Mouse (Mus musculus): ENCODE data around the gene Thegl. TPM values are rescaled to one million over a fixed set of nuclear protein-coding genes. Genes with fewer than 3 reads are reported as not detected.
A peak's percentile ranks its signal among the peaks of the same experiment; 100 is the strongest.
"Not testable (repeated sequence)": the region's sequence is repeated elsewhere in the genome, so short reads cannot be mapped to it uniquely, and the experiment has no call there.

The Thegl gene
- not detected for total RNA-seq (2021)
- long read RNA-seq, experiment 1: 0 reads
- long read RNA-seq, experiment 2: 0 reads

DNA sequence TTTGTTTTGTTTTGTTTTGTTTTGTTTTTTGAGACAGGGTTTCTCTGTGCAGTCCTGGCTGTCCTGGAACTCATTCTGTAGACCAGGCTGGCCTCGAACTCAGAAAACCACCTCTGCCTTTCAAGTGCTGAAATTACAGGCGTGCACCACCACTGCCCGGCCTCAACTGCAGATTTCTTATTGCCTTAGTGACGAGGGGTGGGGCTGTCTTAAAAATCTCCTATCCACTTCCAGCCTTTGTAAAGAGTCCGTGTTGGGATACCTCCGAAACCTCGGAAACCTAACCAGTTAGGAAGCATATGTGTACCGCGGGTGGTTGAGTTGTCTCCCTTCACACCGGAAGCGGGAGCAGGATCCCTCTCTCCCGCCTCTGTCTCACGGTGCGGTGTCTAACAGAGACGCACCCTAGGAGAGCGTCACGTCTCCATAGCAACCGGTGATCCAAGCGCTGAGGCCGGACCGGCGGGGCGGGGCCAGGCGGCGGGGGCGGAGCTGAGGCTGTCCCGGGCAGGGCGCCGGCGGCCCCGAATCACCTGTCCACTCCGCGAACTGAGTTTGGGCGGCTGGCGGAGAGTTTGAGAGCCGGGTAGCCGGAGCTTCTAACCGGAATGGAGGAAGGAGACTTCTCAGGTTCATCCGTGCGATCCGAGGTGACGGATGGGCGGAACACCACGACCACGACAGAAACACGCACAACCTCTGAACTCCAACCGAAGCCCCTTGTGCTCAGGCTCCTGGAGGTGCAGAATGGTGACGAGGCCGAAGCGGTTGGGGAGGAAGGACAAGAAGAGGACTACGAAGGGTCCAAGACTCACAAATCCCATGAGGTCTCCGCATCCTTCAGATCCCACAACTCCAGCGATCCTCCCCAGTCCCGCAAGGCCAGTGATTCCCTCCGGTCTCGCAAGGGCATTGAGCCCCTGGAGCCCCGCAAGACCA is at the start of gene Thegl:
Thegl (plus strand) TSS at position 480 of the 939 bp plus-strand sequence.
- peak; percentile 80 to 81 for DNase-seq (ENCODE audit: low spot score in 2 of 2)

DNA sequence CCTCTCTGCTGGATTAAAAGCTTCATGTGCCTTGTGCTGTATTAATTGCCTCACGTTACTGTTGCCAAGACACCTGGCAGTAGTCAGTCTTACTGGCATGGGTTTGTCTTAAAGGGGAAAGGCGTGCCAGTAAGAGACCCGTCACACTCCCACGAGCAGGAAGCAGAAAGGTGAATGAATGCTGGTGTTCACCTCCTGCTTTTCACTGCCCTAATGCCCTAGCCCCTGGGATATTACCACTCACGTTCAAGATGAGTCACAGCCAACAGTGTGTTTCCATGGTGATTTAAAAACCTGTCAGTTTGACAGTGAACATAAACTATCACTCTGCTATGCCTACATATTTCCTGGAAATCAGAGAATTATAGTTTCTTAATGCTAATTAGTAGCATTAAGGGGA is 46.6 kb upstream of the Thegl start:
- no peak for DNase-seq (ENCODE audit: low spot score in 2 of 2)

DNA sequence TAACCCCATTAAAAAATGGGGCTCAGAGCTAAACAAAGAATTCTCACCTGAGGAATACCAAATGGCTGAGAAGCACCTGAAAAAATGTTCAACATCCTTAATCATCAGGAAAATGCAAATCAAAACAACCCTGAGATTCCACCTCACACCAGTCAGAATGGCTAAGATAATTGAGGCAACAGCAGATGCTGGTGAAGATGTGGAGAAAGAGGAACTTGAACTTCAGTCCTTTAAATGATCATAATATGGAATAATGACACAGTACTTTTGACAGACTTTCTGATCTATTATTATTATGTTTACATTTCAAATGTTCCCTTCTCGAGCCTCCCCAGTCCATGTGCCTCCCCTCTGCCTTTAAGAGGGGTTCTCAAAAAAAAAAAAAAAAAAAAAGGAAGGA is 44.7 kb upstream of the Thegl start:
- DNase-seq (ENCODE audit: low spot score in 2 of 2): not testable (repeated sequence)

DNA sequence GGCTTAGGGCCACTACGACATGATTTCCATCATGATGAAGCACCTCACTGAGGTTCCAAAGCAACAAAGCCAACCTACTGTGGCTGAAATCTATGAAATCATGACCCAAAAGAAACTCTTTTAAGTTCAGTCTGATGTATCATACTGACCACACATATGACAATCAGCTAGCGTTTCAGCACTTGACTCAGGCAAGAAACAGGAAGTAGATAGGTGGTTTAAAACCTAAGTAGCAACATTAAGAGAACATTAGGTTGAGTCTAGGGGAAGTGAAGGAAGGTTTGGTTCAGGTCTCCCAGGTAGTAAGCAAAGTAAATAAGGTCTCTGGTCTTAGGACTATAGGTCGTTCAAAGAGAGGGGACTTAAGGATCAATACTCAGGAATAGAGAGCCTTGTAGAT is 42.3 kb upstream of the Thegl start:
- no peak for DNase-seq (ENCODE audit: low spot score in 2 of 2)

DNA sequence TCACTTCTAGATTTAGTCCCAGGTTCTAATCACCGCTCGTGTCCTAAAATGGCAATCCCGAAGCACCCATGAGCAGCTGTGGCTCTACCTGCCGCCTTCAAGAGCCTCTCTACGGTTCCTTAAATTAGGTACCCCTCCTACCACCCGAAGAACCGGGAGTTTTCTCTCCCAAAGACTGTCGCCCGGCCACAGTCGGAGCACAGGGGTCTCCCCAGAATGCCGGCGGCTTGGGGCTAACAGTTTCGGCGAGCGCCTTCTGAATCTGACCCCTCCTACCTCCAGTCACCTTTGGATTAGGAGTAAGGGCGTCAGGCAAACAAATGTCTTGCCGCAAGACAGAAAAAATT is 41.6 kb upstream of the Thegl start:
- DNase-seq (ENCODE audit: low spot score in 2 of 2): no peak

DNA sequence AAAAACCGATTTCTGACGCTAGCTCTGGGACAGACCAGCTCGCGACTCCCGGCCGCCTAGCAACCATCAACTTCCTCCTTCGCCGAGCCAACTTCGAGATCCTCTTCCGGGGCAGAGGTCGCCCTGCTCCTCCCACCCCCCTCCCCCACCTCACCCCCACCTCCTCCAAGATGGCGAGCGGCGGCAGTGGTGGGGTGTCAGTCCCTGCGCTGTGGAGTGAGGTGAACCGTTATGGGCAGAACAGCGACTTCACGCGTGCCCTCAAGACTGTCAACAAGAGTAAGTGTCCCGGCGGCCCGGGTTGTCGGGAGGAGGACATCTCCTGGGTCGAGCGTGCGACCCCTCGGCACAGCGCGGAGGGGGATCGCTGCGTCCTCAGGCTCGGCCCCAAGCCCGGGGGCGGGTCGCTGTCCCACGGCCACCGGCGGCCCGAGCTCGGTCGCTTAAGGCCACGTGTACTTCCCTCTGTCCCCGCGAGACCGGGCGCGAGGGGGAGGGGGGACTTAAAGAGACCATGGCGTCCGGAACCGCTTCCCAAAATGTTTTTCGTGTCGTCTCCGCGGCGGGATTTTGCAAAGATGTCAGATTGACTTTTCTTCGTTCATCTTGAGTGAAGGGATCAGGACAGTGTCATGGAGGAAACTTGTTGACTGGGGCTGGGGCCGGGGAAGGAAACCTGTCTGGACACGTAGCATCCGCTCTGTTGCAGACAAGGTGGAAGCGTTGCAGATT is 41.1 kb upstream of the Thegl start, which contains the start of gene Srp72:
Srp72 (plus strand) TSS at position 130 of the 732 bp plus-strand sequence.
- peak; percentile 79 to 82 for DNase-seq (ENCODE audit: low spot score in 2 of 2)

DNA sequence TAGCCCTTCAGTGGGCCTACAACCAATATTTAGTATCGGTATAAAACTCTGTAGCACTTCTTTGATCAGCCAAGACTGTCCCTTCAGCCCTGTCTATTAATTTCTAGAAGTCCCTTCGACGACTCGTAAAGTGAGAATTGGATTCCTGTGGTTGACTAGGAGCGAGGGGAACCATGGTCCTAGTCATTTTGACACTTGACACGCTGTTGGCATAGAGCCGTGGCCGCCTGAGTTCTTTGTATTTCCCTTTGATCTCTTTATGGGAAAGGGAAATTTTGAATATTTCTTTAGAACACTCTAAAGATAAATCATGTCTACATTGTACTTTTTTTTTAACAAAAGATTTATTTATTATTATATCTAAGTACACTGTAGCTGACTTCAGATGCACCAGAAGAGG is 40.1 kb upstream of the Thegl start:
- no peak for DNase-seq (ENCODE audit: low spot score in 2 of 2)

DNA sequence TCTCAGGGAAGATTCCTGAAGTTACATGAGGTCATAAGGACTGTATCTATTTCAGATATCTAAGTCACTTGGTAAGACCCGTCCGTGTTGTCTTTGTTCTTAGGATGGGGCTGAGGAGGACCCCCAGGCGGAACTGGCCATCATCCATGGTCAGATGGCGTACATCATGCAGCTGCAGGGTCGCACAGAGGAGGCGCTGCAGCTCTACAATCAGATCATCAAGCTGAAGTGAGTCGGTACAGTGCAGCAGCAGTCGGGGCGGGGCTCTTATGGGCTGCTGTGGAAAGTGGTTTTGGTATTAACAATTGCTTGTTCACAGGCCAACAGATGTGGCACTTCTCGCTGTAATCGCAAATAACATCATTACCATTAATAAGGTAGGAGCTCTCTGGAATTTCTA is 31.8 kb upstream of the Thegl start:
- no peak for DNase-seq (ENCODE audit: low spot score in 2 of 2)

DNA sequence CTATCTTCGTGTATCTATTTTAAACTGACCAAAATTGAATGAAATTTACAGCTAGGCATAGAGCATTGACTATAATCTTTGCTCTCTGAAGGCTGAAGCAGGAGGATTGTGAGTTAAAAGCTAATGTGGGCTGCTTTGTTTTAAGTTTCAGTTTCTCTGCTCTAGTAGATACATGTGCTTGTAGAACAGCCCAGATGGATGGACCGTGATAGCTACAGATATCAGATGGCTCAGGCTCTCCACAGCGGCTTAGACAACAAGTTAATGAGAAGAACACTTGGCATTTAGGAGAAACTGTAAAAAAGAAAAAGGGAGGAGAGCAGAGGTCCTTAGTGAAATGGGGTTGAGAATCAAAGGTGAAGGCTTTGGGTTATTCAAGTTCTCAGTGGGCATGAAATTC is 25.0 kb upstream of the Thegl start:
- no peak for DNase-seq (ENCODE audit: low spot score in 2 of 2)

DNA sequence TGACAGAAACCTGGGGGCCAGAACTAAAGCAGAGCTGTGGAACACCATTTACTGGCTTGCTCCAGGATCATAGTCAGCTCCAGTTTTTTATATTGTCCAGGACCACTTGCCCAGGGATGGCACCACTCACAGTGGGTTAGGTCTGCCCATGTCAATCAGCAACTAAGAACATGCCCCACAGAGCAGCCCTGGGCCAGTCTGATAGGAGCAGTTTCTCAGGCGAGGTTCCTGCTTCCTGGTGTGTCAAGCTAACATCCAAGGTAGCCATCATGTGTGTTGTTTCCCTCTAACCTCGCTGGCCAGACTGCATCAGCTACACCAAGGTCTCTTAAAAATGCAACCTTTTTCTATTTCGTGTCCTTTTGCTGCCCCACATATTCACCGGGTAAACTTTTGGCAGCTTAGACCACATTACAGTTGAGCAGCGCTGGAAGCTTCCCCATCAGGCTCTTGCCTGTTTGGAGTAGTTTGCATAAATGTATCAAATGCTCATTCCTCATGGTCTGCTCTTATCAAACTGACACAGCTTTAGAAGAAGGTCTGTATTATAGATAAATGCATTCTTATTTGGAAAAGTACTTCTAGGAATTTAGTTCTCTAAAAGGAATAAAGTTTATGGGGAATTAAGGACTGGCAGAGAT is 22.5 kb upstream of the Thegl start:
- DNase-seq (ENCODE audit: low spot score in 2 of 2): no peak

DNA sequence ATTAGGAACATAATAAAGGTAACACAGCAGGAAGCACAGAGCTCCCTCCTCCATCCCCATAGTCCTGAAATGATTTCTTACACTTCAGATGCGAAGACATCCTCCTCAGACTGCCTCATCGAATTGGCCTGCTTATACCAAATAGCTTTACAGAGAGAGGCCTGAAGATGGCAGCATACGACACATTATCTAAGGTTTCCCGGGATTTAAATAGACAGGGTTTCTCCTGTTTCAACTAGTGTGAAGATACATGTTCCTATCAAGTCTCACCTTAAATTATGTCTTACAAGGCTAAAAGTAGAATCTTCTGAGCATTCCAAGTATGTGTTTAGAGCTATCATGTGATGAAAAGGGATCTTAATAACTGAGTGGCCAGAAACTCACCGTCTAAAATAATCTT is 17.4 kb upstream of the Thegl start:
- no peak for DNase-seq (ENCODE audit: low spot score in 2 of 2)

DNA sequence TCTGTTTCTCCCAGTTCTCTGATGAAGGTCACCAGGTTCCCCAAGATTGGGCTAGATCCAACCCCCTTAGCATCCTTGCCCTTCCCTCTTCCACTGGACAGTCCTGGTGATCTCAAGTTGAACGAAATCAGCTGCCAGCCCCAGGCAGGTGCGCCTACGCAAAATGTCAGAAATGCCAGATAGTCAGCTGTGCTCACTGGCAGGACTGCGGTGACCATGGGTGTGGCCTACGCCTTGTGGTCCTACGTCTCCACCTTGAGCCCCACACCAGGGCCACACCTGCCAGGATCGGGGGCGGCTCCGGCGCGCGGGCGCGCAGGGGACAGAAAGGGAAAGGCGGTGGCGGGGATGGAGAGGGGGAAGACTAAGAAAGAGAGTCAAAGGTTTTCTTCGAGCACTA is 14.6 kb upstream of the Thegl start:
- DNase-seq (ENCODE audit: low spot score in 2 of 2): no peak

DNA sequence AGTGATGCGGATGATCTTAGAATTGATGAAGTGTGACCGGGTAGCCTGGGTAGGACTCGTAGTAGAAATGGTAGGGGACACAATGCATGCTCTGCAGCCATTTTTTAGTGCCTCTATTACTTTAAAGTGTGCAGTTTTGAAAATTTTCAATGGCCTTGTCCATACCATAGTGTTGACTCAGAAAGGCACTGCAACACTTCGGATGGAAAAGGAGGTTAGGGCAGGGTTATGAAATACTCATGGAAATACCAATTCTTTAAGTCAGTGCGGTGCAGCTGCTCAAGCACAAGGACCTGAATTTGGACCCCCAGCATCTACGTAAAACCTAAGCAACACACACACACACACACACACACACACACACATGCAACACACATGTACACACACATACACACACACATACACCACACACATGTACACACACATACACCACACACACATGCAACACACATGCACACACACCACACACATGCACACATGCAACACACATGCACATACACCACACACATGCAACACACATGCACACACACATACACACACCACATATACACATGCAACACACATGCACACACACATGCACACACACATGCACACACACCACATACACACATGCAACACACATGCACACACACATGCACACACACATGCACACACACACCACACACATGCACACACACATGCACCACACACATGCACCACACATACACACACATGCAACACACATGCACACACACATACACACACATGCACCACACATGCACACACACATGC is 11.6 kb upstream of the Thegl start, which contains the start of gene Arl9:
Arl9 (plus strand) TSS at position 5 of the 771 bp plus-strand sequence.
- DNase-seq (ENCODE audit: low spot score in 2 of 2): no peak

DNA sequence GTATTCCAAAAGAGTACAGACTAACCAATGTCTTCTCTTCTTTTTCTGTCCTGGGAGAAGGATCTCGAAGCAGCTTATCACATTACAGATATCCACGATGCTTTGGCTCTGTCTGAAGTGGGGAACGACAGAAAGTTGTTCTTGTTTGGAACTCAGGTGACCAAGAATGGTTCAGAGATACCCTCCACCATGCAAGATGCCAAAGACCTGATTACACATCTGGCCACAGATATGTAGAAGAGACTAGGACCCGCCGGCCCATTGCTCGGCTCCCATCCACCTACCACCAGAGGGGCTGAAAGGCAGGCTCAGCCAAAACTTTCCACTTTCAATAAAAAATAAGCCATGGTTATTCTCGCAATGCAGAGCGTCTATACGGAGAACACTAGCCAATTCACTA is 5.5 kb upstream of the Thegl start:
- DNase-seq (ENCODE audit: low spot score in 2 of 2): no peak

DNA sequence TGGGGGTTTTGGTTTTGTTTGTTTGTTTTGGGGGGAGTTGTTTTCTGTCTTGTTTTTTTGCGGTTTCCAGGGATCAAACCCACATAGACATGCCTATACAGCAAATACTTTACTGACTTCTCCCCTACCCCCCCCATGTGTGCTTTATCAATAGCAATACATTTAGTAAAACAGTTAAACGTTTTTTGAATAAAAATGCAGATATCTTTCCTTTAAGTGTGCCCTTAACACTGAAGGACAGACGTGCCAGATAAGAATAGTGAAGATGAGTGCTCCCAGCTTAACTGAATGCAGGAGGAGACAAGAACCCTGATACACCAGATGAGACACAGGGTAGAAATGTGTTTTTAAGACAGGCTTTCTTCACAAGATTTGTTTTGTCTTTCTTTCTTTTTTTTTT is 4.7 kb upstream of the Thegl start:
- no peak for DNase-seq (ENCODE audit: low spot score in 2 of 2)

DNA sequence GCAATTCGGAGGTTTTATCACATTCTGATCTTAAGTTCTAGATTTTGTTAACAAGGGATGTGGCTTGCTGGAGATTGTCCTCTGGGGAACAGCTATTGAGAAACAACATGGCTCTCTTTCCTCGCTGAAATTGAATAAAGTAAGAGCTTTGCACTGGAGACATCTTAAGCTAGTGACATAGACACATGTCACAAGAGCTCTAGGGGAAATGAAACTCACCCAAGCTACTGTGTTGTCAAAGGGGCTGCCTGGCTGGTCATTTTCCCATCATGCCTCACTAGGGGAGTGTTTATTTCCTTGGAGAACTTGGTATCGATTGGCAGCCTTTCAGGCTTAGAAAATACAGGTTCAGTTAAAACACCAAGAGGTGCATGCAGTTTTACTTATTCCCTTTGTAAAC is 2.7 kb upstream of the Thegl start:
- DNase-seq (ENCODE audit: low spot score in 2 of 2): no peak

DNA sequence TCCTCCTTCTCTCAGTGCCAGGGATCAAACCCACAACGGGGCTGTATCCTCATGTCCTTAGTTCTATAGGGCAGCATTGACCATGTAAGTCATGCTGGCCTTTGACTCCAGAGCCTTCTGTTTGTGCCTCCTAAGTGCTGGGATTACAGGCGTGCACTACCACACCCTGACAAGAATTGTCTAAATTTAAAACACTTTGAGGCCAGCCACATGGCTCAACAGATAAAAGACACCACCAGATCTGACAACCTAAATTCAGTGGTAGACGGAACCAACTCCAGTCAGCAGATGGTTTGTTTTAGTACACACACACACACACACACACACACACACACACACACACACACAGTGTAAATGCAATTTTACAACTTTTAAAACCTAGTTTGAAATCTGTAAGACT is 12.2 kb downstream of the Thegl start:
- DNase-seq (ENCODE audit: low spot score in 2 of 2): no peak

DNA sequence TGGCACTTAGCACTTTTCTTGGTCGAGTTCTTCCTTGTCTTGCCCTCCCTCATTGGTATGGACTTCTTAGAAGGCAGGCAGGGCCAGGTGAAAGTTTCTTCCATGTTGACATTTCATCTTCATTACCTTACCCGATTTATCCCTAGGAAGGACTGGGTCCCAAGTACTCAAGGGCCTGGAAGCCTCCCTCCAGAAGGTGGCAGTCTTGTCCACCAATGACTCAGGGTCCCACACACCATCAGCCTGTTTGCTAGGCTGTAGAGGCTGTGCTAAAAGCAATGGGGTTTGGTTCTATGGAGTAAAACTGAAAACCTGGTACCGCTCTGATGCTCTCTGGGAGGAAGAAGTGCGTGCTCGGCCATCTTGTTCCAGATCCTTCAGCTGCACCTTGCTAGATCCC is 13.9 kb downstream of the Thegl start:
- peak; percentile 11 to 37 for DNase-seq (ENCODE audit: low spot score in 2 of 2)

DNA sequence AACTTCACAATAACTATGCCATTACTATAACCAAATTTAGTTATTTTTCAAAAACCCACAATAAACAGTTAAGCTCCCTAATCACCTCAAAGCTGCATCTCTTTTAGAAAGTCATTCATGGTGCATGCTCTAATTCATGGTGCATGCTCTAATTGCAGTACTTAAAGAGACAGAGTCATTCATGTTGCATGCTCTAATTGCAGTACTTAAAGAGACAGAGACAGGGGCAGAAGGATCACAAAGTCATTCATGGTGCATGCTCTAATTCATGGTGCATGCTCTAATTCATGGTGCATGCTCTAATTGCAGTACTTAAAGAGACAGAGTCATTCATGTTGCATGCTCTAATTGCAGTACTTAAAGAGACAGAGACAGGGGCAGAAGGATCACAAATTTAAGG is 19.3 kb downstream of the Thegl start:
- not testable (repeated sequence) for DNase-seq (ENCODE audit: low spot score in 2 of 2)

DNA sequence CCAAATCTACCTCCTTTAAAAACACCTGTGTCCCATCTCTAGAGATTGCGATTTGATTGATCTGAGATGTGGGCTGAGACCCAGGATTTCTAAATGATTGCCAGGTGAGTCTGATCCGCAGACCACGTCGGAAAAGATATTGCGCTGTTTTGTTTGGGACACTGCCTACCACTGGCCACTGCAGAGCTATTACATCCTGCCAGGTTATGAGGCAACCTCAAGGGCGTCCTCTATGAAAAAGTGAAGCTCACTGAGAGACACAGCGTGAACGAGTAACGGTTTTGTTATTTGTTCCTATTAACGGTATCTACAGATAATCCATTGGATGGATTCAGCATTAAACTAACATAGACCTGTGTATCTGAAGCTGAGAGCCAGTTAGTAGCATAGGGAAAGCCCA is 22.6 kb downstream of the Thegl start:
- DNase-seq (ENCODE audit: low spot score in 2 of 2): no peak

DNA sequence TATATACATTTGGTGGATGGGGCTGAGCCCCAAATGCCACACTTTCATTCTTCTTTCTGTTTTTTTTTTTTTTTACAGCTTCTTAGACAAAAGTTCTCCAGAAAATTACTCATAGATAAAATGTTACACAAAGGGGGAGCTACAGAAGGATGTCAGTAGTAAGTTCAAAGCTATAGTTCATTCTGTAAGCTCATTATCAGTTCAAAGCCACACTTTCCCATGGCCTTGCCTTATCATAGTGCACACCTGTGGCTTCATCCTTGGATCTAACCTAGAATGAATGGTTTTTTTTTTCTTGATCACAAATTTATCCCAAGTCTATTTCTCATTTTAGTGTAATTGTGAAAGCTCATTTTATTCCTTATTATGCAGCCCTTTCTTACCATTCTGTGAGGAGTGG is 23.6 kb downstream of the Thegl start:
- no peak for DNase-seq (ENCODE audit: low spot score in 2 of 2)
